Mouse (Mus musculus) gastrocnemius, adult 2 months (tissue): Measurements from ENCODE around the gene Pomgnt2. TPM values are rescaled to one million over a fixed set of nuclear protein-coding genes. Genes with fewer than 3 reads are reported as not detected.

ENCODE experiments used
- DNase-seq: peaks from one replicate; pipeline ENCODE4 v3.0.0; 2022
- H3K27ac ChIP-seq: fragments of 200-600 bp; 2 replicates; pipeline ENCODE4 v1.8.1; 2022; ENCODE audit warnings: mild to moderate bottlenecking
- H3K4me3 ChIP-seq: fragments of 200-600 bp; 2 replicates; pipeline ENCODE4 v1.8.1; 2022; ENCODE audit warnings: mild to moderate bottlenecking, moderate library complexity
- CTCF ChIP-seq: fragments of 200-600 bp; IDR thresholded peaks from 2 replicates; pipeline ENCODE4 v1.8.1; 2022; ENCODE audit warnings: antibody characterized with exemption, mild to moderate bottlenecking, moderate library complexity
- intact Hi-C: fragments of 180-260 bp; cut with DNase I; formaldehyde crosslinking; loops from one replicate; pipeline ENCODE4 v1.15.1; 2025
- long read RNA-seq, 2 experiments: library from polyadenylated mRNA; stranded (forward); transcript quantifications; one replicate each; pipeline ENCODE4 v2.0.0; 2021
- total RNA-seq, 2 experiments: library from RNA; stranded (reverse); gene quantifications; 2 replicates each; pipeline ENCODE4 v1.2.3; 2021

Pomgnt2 gene
- 10 to 100 TPM; 14.9 to 16.7 TPM for total RNA-seq
- long read RNA-seq, experiment 1, transcript Pomgnt2-201 (2 exons, 2,365 nt): major isoform, 20 of 28 reads
- long read RNA-seq, experiment 1, partial matches to known transcripts: 0 of 28 reads
- long read RNA-seq, experiment 1, other reads (novel, unspliced or antisense): 7 of 28 reads
- long read RNA-seq, experiment 2, transcript Pomgnt2-201 (2 exons, 2,365 nt): major isoform, 11 of 25 reads
- long read RNA-seq, experiment 2, partial matches to known transcripts: 2 of 25 reads
- long read RNA-seq, experiment 2, other reads (novel, unspliced or antisense): 8 of 25 reads

GRCm38 (mm10) chr9:121997010-121997409 is at the start of gene Pomgnt2:
Gene Pomgnt2 (minus strand): TSS chr9:121997110.
- intact Hi-C loops: no loop called here
- Histone ChIP-seq H3K4me3 (peak within 1 kb of the TSS; percentile 97), H3K27ac (peak within 1 kb of the TSS; percentile 87)
- no peak for DNase-seq
- no peak for TF ChIP-seq CTCF

- TF ChIP-seq CTCF: no peak
- H3K4me3 ChIP-seq: no peak overlapping the region
- DNase-seq: no peak
- H3K27ac ChIP-seq: peak overlapping the region; percentile 75
- intact Hi-C loops: no loop called here
Observed at GRCm38 (mm10) chr9:122039848-122040247, 42.9 kb upstream of the Pomgnt2 start.

- Histone ChIP-seq H3K27ac (no peak overlapping the region), H3K4me3 (no peak overlapping the region)
- no peak for DNase-seq
- intact Hi-C loops: no loop called here
- no peak for TF ChIP-seq CTCF
Observed at GRCm38 (mm10) chr9:122038631-122039030, 41.7 kb upstream of the Pomgnt2 start.

GRCm38 (mm10) chr9:122036496-122037054 is 39.7 kb upstream of the Pomgnt2 start:
- no peak overlapping the region for H3K27ac ChIP-seq
- no peak overlapping the region for H3K4me3 ChIP-seq
- no peak for TF ChIP-seq CTCF
- DNase-seq: no peak
- intact Hi-C loops: no loop called here

DNA sequence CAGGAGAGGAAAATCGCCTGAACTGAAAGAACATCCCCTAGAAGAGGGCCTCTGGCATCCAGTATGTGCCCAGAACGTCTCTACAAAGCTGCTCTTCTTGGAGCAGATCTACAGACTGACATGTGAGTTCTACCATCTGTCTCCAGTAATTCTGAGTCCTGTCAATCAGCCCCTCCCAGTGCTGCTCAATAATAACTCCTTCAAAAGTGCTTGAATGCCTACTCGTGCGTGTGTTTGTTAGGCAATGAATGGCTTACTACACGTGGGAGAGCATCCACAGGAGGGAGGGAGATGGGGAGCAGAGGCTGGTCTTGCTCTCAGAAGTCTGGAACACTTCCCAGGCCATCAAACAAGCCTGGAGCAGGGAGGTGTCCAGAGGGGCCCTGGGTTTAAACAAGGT is 38.9 kb upstream of the Pomgnt2 start:
- DNase-seq: no peak
- H3K4me3 ChIP-seq: no peak overlapping the region
- no peak overlapping the region for H3K27ac ChIP-seq
- intact Hi-C loops: no loop called here
- TF ChIP-seq CTCF: no peak

DNA sequence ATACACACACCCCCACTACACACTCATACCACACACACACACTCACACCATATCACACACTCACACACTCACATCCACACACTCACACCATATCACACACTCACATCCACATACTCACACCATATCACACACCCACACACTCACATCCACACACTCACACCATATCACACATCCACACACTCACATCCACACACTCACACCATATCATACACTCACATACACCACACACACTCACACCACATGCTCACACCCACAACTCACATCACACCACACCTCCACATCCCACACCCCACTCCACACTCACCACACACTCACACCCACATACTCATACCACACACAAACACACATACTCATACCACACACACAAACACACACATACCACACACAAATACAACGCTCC is 38.0 kb upstream of the Pomgnt2 start:
- intact Hi-C loops: no loop called here
- H3K4me3 ChIP-seq: no peak overlapping the region
- no peak for TF ChIP-seq CTCF

GRCm38 (mm10) chr9:122032071-122032470 is 35.2 kb upstream of the Pomgnt2 start:
- intact Hi-C loops: no loop called here
- no peak for DNase-seq
- Histone ChIP-seq H3K27ac (peak overlapping the region; percentile 43), H3K4me3 (no peak overlapping the region)
- no peak for TF ChIP-seq CTCF

More for the DNA sequence above, 38.0 kb upstream of the Pomgnt2 start:
- no peak overlapping the region for H3K27ac ChIP-seq
- no peak for DNase-seq

- TF ChIP-seq CTCF: no peak
- no peak overlapping the region for H3K4me3 ChIP-seq
- intact Hi-C loops: no loop called here
- H3K27ac ChIP-seq: peak overlapping the region; percentile 95; the same call in 1 of the 2 replicates
- DNase-seq: no peak
Observed at GRCm38 (mm10) chr9:122030706-122031105, 33.8 kb upstream of the Pomgnt2 start.

DNA sequence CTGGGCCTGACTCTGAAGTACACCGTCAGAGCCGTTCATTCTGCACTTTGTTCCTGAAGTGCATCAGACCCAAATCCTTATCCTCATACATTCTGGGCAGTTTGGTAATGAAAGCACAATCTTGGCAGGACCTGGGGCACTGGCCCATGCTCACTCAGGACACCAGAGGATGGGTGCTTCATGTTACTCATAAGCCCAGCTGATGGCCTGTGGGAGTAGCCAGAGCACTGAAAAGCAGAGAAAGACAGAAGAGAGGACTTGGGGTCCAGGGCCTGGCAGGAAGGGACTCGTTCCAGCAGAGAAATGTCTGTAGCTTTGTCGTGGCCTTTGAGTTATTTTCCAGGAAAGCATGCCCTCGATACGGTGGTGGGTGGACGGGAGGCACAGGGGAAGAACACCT is 32.9 kb upstream of the Pomgnt2 start:
- peak overlapping the region; percentile 95 for H3K27ac ChIP-seq
- intact Hi-C loops: loop anchor here (2.0 to 5.0 kb wide), 2 partner anchors 38 to 79 kb away; no protein-coding TSS in a partner anchor
- no peak for DNase-seq
- no peak for TF ChIP-seq CTCF
- H3K4me3 ChIP-seq: no peak overlapping the region

GRCm38 (mm10) chr9:122027914-122028745 is 31.2 kb upstream of the Pomgnt2 start:
- peak overlapping the region; percentile 95 for H3K27ac ChIP-seq
- intact Hi-C loops: loop anchor here (1.0 to 5.0 kb wide), 3 partner anchors 39 to 81 kb away; no protein-coding TSS in a partner anchor

GRCm38 (mm10) chr9:122027081-122027913 is 30.4 kb upstream of the Pomgnt2 start:
- TF ChIP-seq CTCF: no peak
- intact Hi-C loops: loop anchor here (5.0 kb wide), 1 partner anchor 40 kb away; no protein-coding TSS in a partner anchor
- peak; percentile 81 for DNase-seq
- Histone ChIP-seq H3K27ac (peak overlapping the region; percentile 95), H3K4me3 (peak overlapping the region; percentile 37)

More at GRCm38 (mm10) chr9:122027914-122028745, 31.2 kb upstream of the Pomgnt2 start:
- peak overlapping the region; percentile 30; the same call in 1 of the 2 replicates for H3K4me3 ChIP-seq
- peak; percentile 79 for DNase-seq
- TF ChIP-seq CTCF: no peak
